Mouse (Mus musculus): ENCODE results near the gene Hivep1. TPM values are rescaled to one million over a fixed set of nuclear protein-coding genes. Genes with fewer than 3 reads are reported as not detected.

Hivep1 gene
- total and polyA plus RNA-seq, 3 experiments, result 2.2 to 15.9 TPM; not detected in 1

- no peaks in the 10 kb centered on the region for H3K9me3 ChIP-seq (replicated peaks; ENCODE audit: insufficient read depth, low read length)
- H3K27me3 ChIP-seq (ENCODE audit: control insufficient read depth in 1 of 2, insufficient read depth in 2 of 2, low read length in 2 of 2), result no peaks in the 10 kb centered on the region
- TF ChIP-seq GATA1 (IDR thresholded peaks at IDR 0.05; ENCODE audit: low read depth, low read length), result no peak
- TF ChIP-seq TCF12 (IDR thresholded peaks at IDR 0.05; ENCODE audit: low read depth, low read length), result no peak
- TF ChIP-seq MYB (IDR thresholded peaks at IDR 0.05; ENCODE audit: low read depth, low read length), result no peak
- no peak for TF ChIP-seq MAFK (IDR thresholded peaks at IDR 0.05; ENCODE audit: borderline replicate concordance, low read depth, low read length)
- no peak for TF ChIP-seq MYC (IDR thresholded peaks at IDR 0.05; ENCODE audit: low read depth, low read length)
- no peak for TF ChIP-seq MAX (IDR thresholded peaks at IDR 0.05; ENCODE audit: low read length)
- no peak for TF ChIP-seq CTCF (IDR thresholded peaks at IDR 0.05 in 2 of 3, conservative IDR thresholded peaks at IDR 0.05 in 1 of 3; ENCODE audit: control insufficient read depth in 1 of 3, insufficient read depth in 1 of 3, low read depth in 2 of 3, low read length in 3 of 3, poor library complexity in 1 of 3, severe bottlenecking in 1 of 3)
- no peak for TF ChIP-seq E2F4 (IDR thresholded peaks at IDR 0.05; ENCODE audit: borderline replicate concordance, low read depth, low read length)
- TF ChIP-seq POLR2A (IDR thresholded peaks at IDR 0.05; ENCODE audit: control insufficient read depth in 1 of 2, insufficient read depth in 1 of 2, low read depth in 1 of 2, low read length in 2 of 2, poor library complexity in 1 of 2), result no peak
- TF ChIP-seq MEF2A (IDR thresholded peaks at IDR 0.05; ENCODE audit: extremely low read depth, insufficient replicate concordance, low read depth, low read length, poor library complexity, severe bottlenecking), result no peak
- TF ChIP-seq CHD2 (IDR thresholded peaks at IDR 0.05; ENCODE audit: low read length), result no peak
- H3K4me1 ChIP-seq (ENCODE audit: control insufficient read depth in 1 of 2, insufficient read depth in 2 of 2, low read length in 2 of 2), result no peaks in the 10 kb centered on the region
- no peak for DNase-seq (ENCODE audit: low read depth, low spot score)
- no peak overlapping the region for H3K4me3 ChIP-seq (ENCODE audit: control insufficient read depth in 1 of 2, insufficient read depth in 1 of 2, low read depth in 2 of 2, low read length in 2 of 2)
- no peak overlapping the region for H3K27ac ChIP-seq (ENCODE audit: control insufficient read depth, low read depth, low read length)
- no peak overlapping the region for H3K9ac ChIP-seq (ENCODE audit: control insufficient read depth, low read depth, low read length, poor library complexity, severe bottlenecking)
- H3K79me2 ChIP-seq (ENCODE audit: control insufficient read depth, insufficient read depth, low read length, poor library complexity), result no peaks in the 10 kb centered on the region
- no peaks in the 10 kb centered on the region for H3K36me3 ChIP-seq (ENCODE audit: control insufficient read depth in 1 of 2, insufficient read depth in 2 of 2, low read length in 2 of 2)
Observed at GRCm38 (mm10) chr13:42193016-42193415, 141.2 kb downstream of the Hivep1 start.

- DNase-seq (ENCODE audit: low read depth, low spot score), result no peak
- H3K4me1 ChIP-seq (ENCODE audit: control insufficient read depth in 1 of 2, insufficient read depth in 2 of 2, low read length in 2 of 2), result no peaks in the 10 kb centered on the region
Observed at GRCm38 (mm10) chr13:42195671-42196070, 143.8 kb downstream of the Hivep1 start.

GRCm38 (mm10) chr13:42197656-42198055 lies 145.8 kb downstream of the Hivep1 start:
- Histone ChIP-seq H3K27me3 (ENCODE audit: control insufficient read depth in 1 of 2, insufficient read depth in 2 of 2, low read length in 2 of 2) (no peaks in the 10 kb centered on the region), H3K36me3 (ENCODE audit: control insufficient read depth in 1 of 2, insufficient read depth in 2 of 2, low read length in 2 of 2) (no peaks in the 10 kb centered on the region), H3K79me2 (ENCODE audit: control insufficient read depth, insufficient read depth, low read length, poor library complexity) (no peaks in the 10 kb centered on the region), H3K4me3 (ENCODE audit: control insufficient read depth in 1 of 2, insufficient read depth in 1 of 2, low read depth in 2 of 2, low read length in 2 of 2) (no peak overlapping the region), H3K9ac (ENCODE audit: control insufficient read depth, low read depth, low read length, poor library complexity, severe bottlenecking) (no peak overlapping the region), H3K4me1 (ENCODE audit: control insufficient read depth in 1 of 2, insufficient read depth in 2 of 2, low read length in 2 of 2) (no peaks in the 10 kb centered on the region), H3K9me3 (replicated peaks; ENCODE audit: insufficient read depth, low read length) (no peaks in the 10 kb centered on the region), H3K27ac (ENCODE audit: control insufficient read depth, low read depth, low read length) (no peak overlapping the region)
- no peak for DNase-seq (ENCODE audit: low read depth, low spot score)
- TF ChIP-seq POLR2A (IDR thresholded peaks at IDR 0.05; ENCODE audit: control insufficient read depth in 1 of 2, insufficient read depth in 1 of 2, low read depth in 1 of 2, low read length in 2 of 2, poor library complexity in 1 of 2), result no peak
- peak in 1 of 3 experiments; percentile 19; a peak in 2 of 6 replicates for TF ChIP-seq CTCF (IDR thresholded peaks at IDR 0.05 in 2 of 3, conservative IDR thresholded peaks at IDR 0.05 in 1 of 3; ENCODE audit: control insufficient read depth in 1 of 3, insufficient read depth in 1 of 3, low read depth in 2 of 3, low read length in 3 of 3, poor library complexity in 1 of 3, severe bottlenecking in 1 of 3)

More at GRCm38 (mm10) chr13:42195671-42196070, 143.8 kb downstream of the Hivep1 start:
- Histone ChIP-seq H3K9ac (ENCODE audit: control insufficient read depth, low read depth, low read length, poor library complexity, severe bottlenecking) (no peak overlapping the region), H3K27ac (ENCODE audit: control insufficient read depth, low read depth, low read length) (no peak overlapping the region), H3K9me3 (replicated peaks; ENCODE audit: insufficient read depth, low read length) (no peaks in the 10 kb centered on the region), H3K79me2 (ENCODE audit: control insufficient read depth, insufficient read depth, low read length, poor library complexity) (no peaks in the 10 kb centered on the region), H3K36me3 (ENCODE audit: control insufficient read depth in 1 of 2, insufficient read depth in 2 of 2, low read length in 2 of 2) (no peaks in the 10 kb centered on the region), H3K27me3 (ENCODE audit: control insufficient read depth in 1 of 2, insufficient read depth in 2 of 2, low read length in 2 of 2) (no peaks in the 10 kb centered on the region), H3K4me3 (ENCODE audit: control insufficient read depth in 1 of 2, insufficient read depth in 1 of 2, low read depth in 2 of 2, low read length in 2 of 2) (no peak overlapping the region)
- no peak for TF ChIP-seq ZC3H11A (IDR thresholded peaks at IDR 0.05; ENCODE audit: low read depth, low read length)
- no peak for TF ChIP-seq POLR2AphosphoS2 (IDR thresholded peaks at IDR 0.05; ENCODE audit: low read length)
- TF ChIP-seq TCF12 (IDR thresholded peaks at IDR 0.05; ENCODE audit: low read depth, low read length), result no peak
- TF ChIP-seq BHLHE40 (IDR thresholded peaks at IDR 0.05; ENCODE audit: borderline replicate concordance, low read depth, low read length), result no peak
- no peak for TF ChIP-seq ELF1 (IDR thresholded peaks at IDR 0.05; ENCODE audit: low read depth, low read length)
- TF ChIP-seq MXI1 (IDR thresholded peaks at IDR 0.05; ENCODE audit: low read depth, low read length), result no peak
- TF ChIP-seq NELFE (IDR thresholded peaks at IDR 0.05; ENCODE audit: low read depth, low read length), result no peak
- TF ChIP-seq USF1 (IDR thresholded peaks at IDR 0.05; ENCODE audit: low read depth, low read length), result no peak
- no peak for TF ChIP-seq KAT2A (conservative IDR thresholded peaks at IDR 0.05; ENCODE audit: low read depth, low read length)
